Comparison of ENCODE assay signal across 8 mouse cellular contexts in the genomic region with DNA sequence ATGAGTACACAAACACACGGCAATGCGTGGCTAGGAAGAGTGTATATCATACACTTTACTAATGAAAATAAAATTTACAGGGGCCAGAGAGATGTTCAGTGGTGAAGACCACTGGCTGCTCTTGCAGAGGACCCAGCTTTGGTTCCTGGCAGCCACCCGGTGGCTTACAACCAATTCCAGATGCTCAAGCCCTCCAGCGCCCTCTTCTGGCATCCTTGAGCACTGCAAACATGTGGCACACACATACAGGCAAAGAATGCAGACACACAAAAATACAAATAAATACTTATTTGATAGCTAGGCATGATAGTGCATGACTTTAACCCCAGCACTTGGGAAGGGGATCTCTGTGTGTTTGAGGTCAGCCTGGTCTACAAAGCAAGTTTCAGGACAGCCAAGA. TPM values are rescaled to one million over a fixed set of nuclear protein-coding genes. Genes with fewer than 3 reads are reported as not detected.
DNase-seq lines count a peak whose midpoint lies in the region; ATAC-seq lines count a peak whose summit lies in the region.
"Had no signal": no experiment of that assay in that cellular context is flagged by ENCODE, and none has a peak within 500 bp of the region (broad histone marks: within the 10 kb centered on the region; RNA-seq: fewer than 3 reads in every experiment).

No protein-coding gene starts in this region.

- H3K27me3 ChIP-seq in kidney, embryonic 15.5 days: peaks cover 26% of the 10 kb centered on the region
- no peaks in the 10 kb centered on the region for H3K27me3 ChIP-seq in intestine, embryonic 14.5 days (replicated peaks; ENCODE audit: control insufficient read depth, insufficient read depth, low read length)

- no peak overlapping the region for H3K9ac ChIP-seq in kidney, embryonic 15.5 days
- H3K9ac ChIP-seq in intestine, embryonic 14.5 days (ENCODE audit: low read length): no peak overlapping the region

- no peaks in the 10 kb centered on the region for H3K36me3 ChIP-seq in kidney, embryonic 15.5 days
- H3K36me3 ChIP-seq in intestine, embryonic 14.5 days (ENCODE audit: control insufficient read depth, insufficient read depth, low read length): no peaks in the 10 kb centered on the region

- H3K9me3 ChIP-seq in kidney, embryonic 15.5 days (replicated peaks): no peaks in the 10 kb centered on the region
- no peaks in the 10 kb centered on the region for H3K9me3 ChIP-seq in intestine, embryonic 14.5 days (ENCODE audit: control insufficient read depth, low read length)

- ATAC-seq in kidney, embryonic 15.5 days (replicated peaks; ENCODE audit: low FRiP score): no peak
- no peak for ATAC-seq in intestine, embryonic 14.5 days (replicated peaks; ENCODE audit: low FRiP score, low TSS enrichment, low read depth)
- ATAC-seq: forebrain, embryonic 16.5 days had no signal

- no peak overlapping the region for H3K4me3 ChIP-seq in kidney, embryonic 15.5 days (replicated peaks)
- no peak overlapping the region for H3K4me3 ChIP-seq in intestine, embryonic 14.5 days (ENCODE audit: low read depth, low read length)

- WGBS in kidney, embryonic 15.5 days: 77% methylated on average over 4 of the region's 4 CpGs
- WGBS in intestine, embryonic 14.5 days: 76% methylated on average over 4 of the region's 4 CpGs

- H3K4me2 ChIP-seq in kidney, embryonic 15.5 days: no peak overlapping the region
- peak overlapping the region; percentile 20; the same call in 1 of the 2 replicates for H3K4me2 ChIP-seq in intestine, embryonic 14.5 days (ENCODE audit: low read length)

- DNase-seq in kidney, adult 9 months: no peak
- peak; percentile 20 for DNase-seq in thymus, postnatal 4 days
- DNase-seq in thymus, postnatal 36 days: no peak
- no peak for DNase-seq in intestine, embryonic 14.5 days (ENCODE audit: low spot score)
- DNase-seq in adrenal gland, postnatal 14 days: no peak
- DNase-seq in thymus, adult 18-20 months: no peak

- H3K27ac ChIP-seq in kidney, embryonic 15.5 days: peak overlapping the region; percentile 85
- H3K27ac ChIP-seq in intestine, embryonic 14.5 days (ENCODE audit: low read depth): peak overlapping the region; percentile 85

- peaks cover 47% of the 10 kb centered on the region for H3K4me1 ChIP-seq in kidney, embryonic 15.5 days
- peaks cover 39% of the 10 kb centered on the region for H3K4me1 ChIP-seq in intestine, embryonic 14.5 days (replicated peaks; ENCODE audit: control insufficient read depth, insufficient read depth, low read length)

RNA-seq across cellular contexts. Expression of gene Pard6b, which starts 34.3 kb away (rescaled TPM):
- 19.0 and 20.4 TPM in 2 replicates for polyA plus RNA-seq in kidney, embryonic 15.5 days (2015; fragmentation: Nextera tagmentation; extraction: Ambion mirVana)
- polyA plus RNA-seq in intestine, embryonic 14.5 days (2014; fragmentation: Nextera tagmentation; extraction: Ambion mirVana): 20.0 and 21.6 TPM in 2 replicates
- total RNA-seq in adrenal gland, postnatal 14 days (2021): 1.7 and 1.9 TPM in 2 replicates

RNA-seq across cellular contexts. Expression of gene Ripor3, which starts 36.0 kb away (rescaled TPM):
- polyA plus RNA-seq in kidney, embryonic 15.5 days (2015; fragmentation: Nextera tagmentation; extraction: Ambion mirVana): 1.6 and 1.9 TPM in 2 replicates
- polyA plus RNA-seq in intestine, embryonic 14.5 days (2014; fragmentation: Nextera tagmentation; extraction: Ambion mirVana): 3.8 and 4.8 TPM in 2 replicates
- 2.6 and 5.3 TPM in 2 replicates for total RNA-seq in adrenal gland, postnatal 14 days (2021)
